Mouse (Mus musculus) kidney, postnatal 0 days (tissue): ENCODE measurements at regions not wholly inside any gene's neighbourhood (a gene's known extent, or its start where the extent isn't known, plus 50 kb on each side); places are given as distances from the start of the nearest gene placed in this dataset.

Source experiments
- ATAC-seq: fragments of 200-750 bp; cut with Nextera tagmentation; replicated peaks from 2 replicates; pipeline ENCODE4 v1.8.0; 2017; ENCODE audit warnings: low read depth, moderate number of reproducible peaks, moderate TSS enrichment, moderate library complexity; ENCODE audit not compliant: low FRiP score
- DNase-seq: peaks from one replicate; pipeline ENCODE4 v3.0.0-alpha.2; 2016; ENCODE audit warnings: low spot score
- H3K27ac ChIP-seq: fragments of 300-500 bp; sonication (generic); 2 replicates; pipeline ENCODE4 v1.5.1; 2014; ENCODE audit warnings: mild to moderate bottlenecking
- H3K27me3 ChIP-seq: fragments of 300-500 bp; sonication (generic); 2 replicates; pipeline ENCODE4 v1.6.1; 2014; ENCODE audit warnings: low read length, mixed read lengths; ENCODE audit not compliant: insufficient read depth
- H3K36me3 ChIP-seq: fragments of 300-500 bp; sonication (generic); 2 replicates; pipeline ENCODE4 v1.6.1; 2014; ENCODE audit warnings: low read length, mixed read lengths; ENCODE audit not compliant: insufficient read depth
- H3K4me1 ChIP-seq: fragments of 300-500 bp; sonication (generic); replicated peaks from 2 replicates; pipeline ENCODE4 v1.6.1; 2014; ENCODE audit warnings: antibody characterized with exemption, low read length, mixed read lengths; ENCODE audit not compliant: insufficient read depth
- H3K4me2 ChIP-seq: fragments of 300-500 bp; sonication (generic); 2 replicates; pipeline ENCODE4 v1.6.1; 2014; ENCODE audit warnings: mild to moderate bottlenecking, low read length, moderate library complexity, mixed read lengths
- H3K4me3 ChIP-seq: fragments of 300-500 bp; sonication (generic); replicated peaks from 2 replicates; pipeline ENCODE4 v1.5.1; 2014; ENCODE audit warnings: low read depth, low read length
- H3K9ac ChIP-seq: fragments of 300-500 bp; sonication (generic); 2 replicates; pipeline ENCODE4 v1.6.1; 2014; ENCODE audit warnings: low read depth, low read length
- H3K9me3 ChIP-seq: fragments of 300-500 bp; sonication (generic); replicated peaks from 2 replicates; pipeline ENCODE4 v1.6.1; 2016; ENCODE audit warnings: low read length, inconsistent platforms, mixed read lengths
- CTCF ChIP-seq: IDR thresholded peaks from 2 replicates; pipeline ENCODE4 v1.5.1; 2016; ENCODE audit warnings: antibody characterized with exemption, low read depth, mild to moderate bottlenecking, moderate library complexity
- WGBS: fragments of 180-500 bp; shearing (Covaris S2); extraction: QIAGEN DNeasy Blood & Tissue Kit; methylation state at CpG from one replicate; pipeline ENCODE4 v1.1.7; 2014; 5-methylcytosine and 5-hydroxymethylcytosine counted together

DNA sequence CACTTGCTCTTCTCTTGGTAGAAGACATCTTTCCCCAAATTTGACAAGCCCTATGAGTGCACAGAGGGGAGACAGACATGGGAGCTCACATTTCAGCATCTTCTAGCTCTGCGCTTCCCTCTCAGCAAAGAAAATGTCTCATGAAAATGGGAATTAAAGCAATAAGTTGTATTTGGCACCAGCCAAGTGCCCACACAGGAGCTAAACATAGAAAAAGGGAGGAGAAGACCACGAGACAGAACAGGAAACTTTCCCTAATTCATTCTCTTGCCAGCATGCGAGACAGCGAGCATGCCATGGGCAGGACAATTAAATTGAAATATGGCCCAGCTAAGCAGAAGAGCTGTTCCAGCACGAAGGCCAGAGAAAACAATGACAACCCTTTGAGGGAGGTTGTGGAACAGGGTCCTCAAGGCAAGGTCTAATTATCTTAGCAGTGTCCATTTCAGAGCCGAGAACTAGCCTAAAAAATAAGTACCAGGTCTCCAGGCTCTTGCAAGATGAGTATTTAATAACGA is 444.7 kb downstream of the 1810013L24Rik start:
- Histone ChIP-seq H3K36me3 (no peaks in the 10 kb centered on the region), H3K9ac (no peak overlapping the region), H3K27ac (no peak overlapping the region), H3K4me3 (no peak overlapping the region), H3K27me3 (no peaks in the 10 kb centered on the region), H3K4me2 (no peak overlapping the region), H3K4me1 (no peaks in the 10 kb centered on the region), H3K9me3 (no peaks in the 10 kb centered on the region)
- 21% methylated on average over 7 of the region's 7 CpGs for whole genome bisulfite sequencing
- DNase-seq (peak; percentile 56), ATAC-seq (no peak)
- TF ChIP-seq CTCF, result no peak

DNA sequence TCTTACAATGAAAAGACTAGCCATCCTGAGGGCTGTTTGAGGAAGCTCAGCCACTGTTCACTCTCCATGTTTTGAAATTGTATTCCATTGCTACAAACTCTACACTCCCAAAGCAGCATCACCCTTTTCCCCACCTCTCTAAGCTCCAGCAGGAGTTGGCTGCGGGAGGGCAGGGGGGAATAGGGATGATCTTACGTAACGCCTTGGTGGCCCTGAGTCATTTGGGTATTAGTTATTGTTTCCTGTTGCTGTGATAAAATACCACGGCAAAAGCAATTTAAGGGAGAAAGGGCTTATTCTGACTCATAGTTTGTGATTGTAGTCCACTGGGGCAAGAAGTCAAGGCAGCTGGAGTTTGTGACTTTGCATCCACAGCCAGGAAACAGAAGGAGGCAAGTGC is 445.5 kb downstream of the 1810013L24Rik start:
- TF ChIP-seq CTCF, result no peak
- ATAC-seq (no peak), DNase-seq (no peak)
- Histone ChIP-seq H3K9ac (no peak overlapping the region), H3K27me3 (no peaks in the 10 kb centered on the region), H3K4me1 (no peaks in the 10 kb centered on the region), H3K4me2 (no peak overlapping the region), H3K9me3 (no peaks in the 10 kb centered on the region), H3K36me3 (no peaks in the 10 kb centered on the region), H3K27ac (no peak overlapping the region), H3K4me3 (no peak overlapping the region)
- 27% methylated on average over 4 of the region's 4 CpGs for WGBS

DNA sequence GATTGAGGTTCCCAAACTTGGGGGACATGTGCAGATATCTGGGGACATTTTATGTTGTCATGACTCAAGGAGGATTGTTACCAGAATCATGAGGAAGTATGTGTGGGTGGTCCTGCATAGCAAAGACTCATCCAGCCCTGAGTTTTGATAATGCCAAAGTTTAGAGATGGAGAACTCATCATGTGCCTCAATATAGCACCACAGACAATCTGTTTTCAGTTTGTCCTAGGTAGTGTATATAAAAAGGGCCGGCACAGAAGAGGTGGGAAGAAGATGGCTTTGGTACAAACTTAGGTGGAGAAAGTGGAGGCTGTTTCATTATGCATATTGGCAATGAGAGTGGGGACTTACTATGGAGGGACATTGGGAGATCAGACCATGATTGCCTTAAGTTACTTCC is 447.2 kb downstream of the 1810013L24Rik start:
- Histone ChIP-seq H3K4me1 (no peaks in the 10 kb centered on the region), H3K9ac (no peak overlapping the region), H3K4me2 (no peak overlapping the region), H3K27me3 (no peaks in the 10 kb centered on the region), H3K27ac (no peak overlapping the region), H3K4me3 (no peak overlapping the region), H3K9me3 (no peaks in the 10 kb centered on the region), H3K36me3 (no peaks in the 10 kb centered on the region)
- no peak for ATAC-seq
- TF ChIP-seq CTCF, result no peak
- WGBS, result 87% methylated on average over 1 of the region's 1 CpGs
- no peak for DNase-seq

DNA sequence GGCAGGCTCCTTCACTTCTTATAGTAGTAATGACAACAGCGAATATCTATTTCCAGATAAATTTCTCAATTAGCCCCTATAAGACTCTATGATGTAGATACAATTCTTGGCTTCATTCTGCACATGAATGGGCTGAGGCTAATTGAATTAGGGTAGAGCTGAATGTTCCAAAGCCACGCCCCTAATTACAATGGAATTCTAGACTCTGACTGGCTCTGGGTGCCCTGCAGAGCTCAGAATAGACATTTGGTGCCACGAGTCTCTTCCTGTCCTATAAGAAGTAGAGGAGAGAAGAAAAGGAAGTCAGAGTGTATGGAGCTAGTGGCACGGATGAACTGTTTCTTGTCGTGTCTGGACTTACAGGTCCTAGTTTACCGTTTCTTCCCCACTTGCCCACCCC is 449.8 kb downstream of the 1810013L24Rik start:
- H3K9ac ChIP-seq, result no peak overlapping the region
- H3K4me1 ChIP-seq, result no peaks in the 10 kb centered on the region
- H3K4me2 ChIP-seq, result no peak overlapping the region
- WGBS, result 75% methylated on average over 6 of the region's 6 CpGs
- TF ChIP-seq CTCF, result no peak
- H3K9me3 ChIP-seq, result no peaks in the 10 kb centered on the region
- H3K27ac ChIP-seq, result no peak overlapping the region
- DNase-seq, result no peak
- no peaks in the 10 kb centered on the region for H3K36me3 ChIP-seq
- H3K4me3 ChIP-seq, result no peak overlapping the region
- H3K27me3 ChIP-seq, result no peaks in the 10 kb centered on the region
- no peak for ATAC-seq

DNA sequence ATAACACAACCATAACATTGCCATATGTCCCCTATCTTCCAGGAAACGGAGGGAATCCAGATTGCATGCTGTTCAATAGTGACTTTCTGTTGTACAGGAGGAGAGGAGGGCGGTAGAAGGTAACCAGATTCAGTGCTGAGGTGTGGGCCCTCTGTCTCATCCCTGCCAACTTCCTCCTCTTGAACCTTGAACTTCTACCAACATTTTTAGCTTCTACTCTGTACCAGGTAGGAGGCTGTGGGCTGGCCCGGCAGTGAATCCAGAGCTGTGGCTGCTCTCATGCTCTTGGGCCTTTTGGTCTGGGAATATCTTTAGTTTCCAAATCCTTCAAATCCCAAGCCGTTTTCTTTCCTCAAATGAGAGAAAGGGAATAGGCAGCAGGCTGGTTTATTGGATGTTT is 450.5 kb downstream of the 1810013L24Rik start:
- Histone ChIP-seq H3K9ac (no peak overlapping the region), H3K4me3 (no peak overlapping the region), H3K4me1 (no peaks in the 10 kb centered on the region), H3K36me3 (no peaks in the 10 kb centered on the region), H3K27ac (no peak overlapping the region), H3K27me3 (no peaks in the 10 kb centered on the region), H3K9me3 (no peaks in the 10 kb centered on the region), H3K4me2 (no peak overlapping the region)
- no peak for TF ChIP-seq CTCF
- DNase-seq (no peak), ATAC-seq (no peak)
- WGBS, result 73% methylated on average over 4 of the region's 4 CpGs

DNA sequence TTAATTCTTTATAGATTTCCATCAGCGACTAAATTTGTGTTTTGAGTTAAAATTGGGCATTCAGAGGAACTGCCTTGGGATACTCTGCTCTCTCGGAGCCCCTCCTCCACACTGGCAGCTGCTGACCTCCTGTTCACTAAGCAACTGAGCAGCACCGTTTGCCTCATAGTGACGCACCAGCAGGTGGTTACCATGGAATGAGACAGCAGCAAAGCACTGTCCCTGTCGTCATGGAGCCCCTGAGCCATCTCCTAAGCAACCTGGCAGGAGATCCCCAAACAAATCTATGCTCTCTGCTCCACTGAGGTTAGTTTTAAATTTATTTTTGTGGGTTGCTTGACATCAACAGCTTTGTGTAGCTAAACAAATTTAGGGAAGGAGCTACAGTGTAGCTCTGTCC is 451.0 kb downstream of the 1810013L24Rik start:
- Histone ChIP-seq H3K4me1 (no peaks in the 10 kb centered on the region), H3K36me3 (no peaks in the 10 kb centered on the region), H3K4me2 (no peak overlapping the region), H3K27ac (no peak overlapping the region), H3K27me3 (no peaks in the 10 kb centered on the region), H3K9ac (no peak overlapping the region), H3K4me3 (no peak overlapping the region), H3K9me3 (no peaks in the 10 kb centered on the region)
- ATAC-seq, result no peak
- 11% methylated on average over 5 of the region's 5 CpGs for WGBS
- TF ChIP-seq CTCF, result no peak
- DNase-seq, result peak; percentile 4

DNA sequence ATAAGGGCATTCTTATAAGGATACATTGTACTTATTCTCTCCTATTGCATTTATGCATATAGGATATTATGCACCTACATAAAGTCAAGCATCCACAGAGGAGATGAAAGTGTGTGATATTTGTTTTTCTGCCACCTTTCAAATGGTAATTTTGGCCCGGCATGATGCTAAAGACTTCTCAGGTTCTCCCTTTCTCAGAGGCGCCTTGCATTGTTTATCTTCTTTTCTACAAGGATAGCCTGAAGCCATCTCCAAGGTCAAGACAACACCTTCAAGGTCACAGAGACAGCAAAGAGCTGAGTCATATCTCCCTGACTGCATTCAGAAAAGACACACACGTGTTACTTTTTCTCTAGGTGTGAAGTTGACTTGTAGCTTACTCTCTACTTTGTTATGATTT is 454.5 kb downstream of the 1810013L24Rik start:
- Histone ChIP-seq H3K4me1 (no peaks in the 10 kb centered on the region), H3K9me3 (no peaks in the 10 kb centered on the region), H3K4me2 (no peak overlapping the region), H3K9ac (no peak overlapping the region), H3K36me3 (no peaks in the 10 kb centered on the region), H3K27ac (no peak overlapping the region), H3K27me3 (no peaks in the 10 kb centered on the region), H3K4me3 (no peak overlapping the region)
- WGBS, result 55% methylated on average over 3 of the region's 3 CpGs
- no peak for DNase-seq
- ATAC-seq, result no peak
- TF ChIP-seq CTCF, result no peak
